Mouse (Mus musculus) ovary, postnatal 10 days (tissue): ENCODE measurements around the gene Rangrf.
A peak's percentile ranks its signal among the peaks of the same experiment; 100 is the strongest.
"Not testable (repeated sequence)": the region's sequence is repeated elsewhere in the genome, so short reads cannot be mapped to it uniquely, and the experiment has no call there.

ENCODE experiments used
- DNase-seq: peaks from one replicate; pipeline ENCODE4 v3.0.0; 2022; ENCODE audit warnings: low spot score

Rangrf gene

GRCm38 (mm10) chr11:68979320-68979733 lies 4.3 kb upstream of the Rangrf start:
- no peak for DNase-seq

- DNase-seq = no peak
Observed at GRCm38 (mm10) chr11:68975601-68976000, 616 bp upstream of the Rangrf start.

GRCm38 (mm10) chr11:68974059-68974450 lies 930 bp downstream of the Rangrf start:
- no peak for DNase-seq

- DNase-seq = peak; percentile 72
Observed at GRCm38 (mm10) chr11:68973250-68974058, 1.5 kb downstream of the Rangrf start.

- no peak for DNase-seq
Observed at GRCm38 (mm10) chr11:68970232-68970631, 4.8 kb downstream of the Rangrf start.

- DNase-seq = no peak
Observed at GRCm38 (mm10) chr11:68968752-68969151, 6.2 kb downstream of the Rangrf start.

GRCm38 (mm10) chr11:68967337-68968282 lies 7.4 kb downstream of the Rangrf start, which contains the start of gene Slc25a35:
Gene Slc25a35 (plus strand): TSS chr11:68968131.
- peak; percentile 77 for DNase-seq

- no peak for DNase-seq
Observed at GRCm38 (mm10) chr11:68966554-68966953, 8.4 kb downstream of the Rangrf start.

GRCm38 (mm10) chr11:68965845-68966244 lies 9.1 kb downstream of the Rangrf start:
- DNase-seq = no peak

GRCm38 (mm10) chr11:68965050-68965449 lies 9.9 kb downstream of the Rangrf start:
- DNase-seq = no peak

- DNase-seq = no peak
Observed at GRCm38 (mm10) chr11:68963405-68963804, 11.6 kb downstream of the Rangrf start.

- DNase-seq = not testable (repeated sequence)
Observed at GRCm38 (mm10) chr11:68962159-68962558, 12.8 kb downstream of the Rangrf start.

- DNase-seq = no peak
Observed at GRCm38 (mm10) chr11:68961596-68961995, 13.4 kb downstream of the Rangrf start.

GRCm38 (mm10) chr11:68957971-68958370 lies 17.0 kb downstream of the Rangrf start:
- DNase-seq = no peak

- no peak for DNase-seq
Observed at GRCm38 (mm10) chr11:68957308-68957707, 17.7 kb downstream of the Rangrf start, which contains the start of gene Arhgef15. Gene Arhgef15 (minus strand): TSS chr11:68957480.

- DNase-seq = no peak
Observed at GRCm38 (mm10) chr11:68956697-68957096, 18.3 kb downstream of the Rangrf start.

- DNase-seq = no peak
Observed at GRCm38 (mm10) chr11:68956107-68956506, 18.9 kb downstream of the Rangrf start.

GRCm38 (mm10) chr11:68955473-68955872 lies 19.5 kb downstream of the Rangrf start:
- DNase-seq = no peak

- no peak for DNase-seq
Observed at GRCm38 (mm10) chr11:68954408-68954807, 20.6 kb downstream of the Rangrf start.

- DNase-seq = no peak
Observed at GRCm38 (mm10) chr11:68953903-68954302, 21.1 kb downstream of the Rangrf start.

- DNase-seq = no peak
Observed at GRCm38 (mm10) chr11:68947542-68947993, 27.4 kb downstream of the Rangrf start.

- no peak for DNase-seq
Observed at GRCm38 (mm10) chr11:68946806-68947440, 28.1 kb downstream of the Rangrf start.
